In the genomic region with DNA sequence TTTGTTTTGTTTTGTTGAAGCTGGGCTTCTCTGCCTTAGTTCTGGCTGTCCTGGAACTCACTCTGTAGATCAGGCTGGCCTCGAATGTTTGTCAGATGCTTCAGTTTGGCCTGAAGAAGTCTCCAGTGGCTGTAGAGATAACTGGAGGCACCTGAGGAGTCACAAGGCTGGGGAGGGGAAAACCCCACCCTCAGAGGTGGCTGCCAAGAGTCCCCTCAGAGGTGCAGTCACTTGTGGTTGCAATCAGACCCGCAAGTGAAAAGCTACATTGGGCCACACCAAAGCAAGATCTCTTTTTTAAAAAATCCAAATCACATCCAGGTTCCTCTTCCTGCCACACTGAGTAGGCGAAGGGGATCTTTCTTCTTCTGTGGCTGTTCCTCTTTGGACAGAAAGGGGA, we compare ENCODE assay signal across 24 mouse cellular contexts. TPM values are rescaled to one million over a fixed set of nuclear protein-coding genes. Genes with fewer than 3 reads are reported as not detected.
DNase-seq lines count a peak whose midpoint lies in the region; ATAC-seq and TF ChIP-seq lines count a peak whose summit lies in the region.
"Had no signal": no experiment of that assay in that cellular context is flagged by ENCODE, and none has a peak within 500 bp of the region (broad histone marks: within the 10 kb centered on the region; RNA-seq: fewer than 3 reads in every experiment).

No protein-coding gene starts in this region.

- TF ChIP-seq CTCF in forebrain, postnatal 0 days (IDR thresholded peaks at IDR 0.05; ENCODE audit: low read depth): no peak

- 0 out of 2 replicates have a peak, but pooled peaks have one; percentile 25 for ATAC-seq in common myeloid progenitor, adult 5-6 weeks (replicated peaks; ENCODE audit: low read depth, poor library complexity, severe bottlenecking)
- peak; percentile 26 for ATAC-seq in megakaryocyte progenitor cell, adult 5-6 weeks (replicated peaks; ENCODE audit: poor library complexity)
- ATAC-seq in forebrain, postnatal 0 days: no peak
- ATAC-seq: forebrain, embryonic 14.5 days; intestine, embryonic 16.5 days; midbrain, embryonic 13.5 days had no signal

- peak; percentile 68 to 78 for DNase-seq in B cell, adult 2 months
- DNase-seq in CD4-positive, CD25-positive, alpha-beta regulatory T cell, adult 2 months (ENCODE audit: low read depth, low spot score): peak; percentile 78
- DNase-seq in layer of hippocampus, adult 18-20 months (ENCODE audit: low spot score in 2 of 2): no peak
- DNase-seq in testis, postnatal 10 days (ENCODE audit: low spot score): no peak
- no peak for DNase-seq in forebrain, postnatal 0 days
- DNase-seq in right cerebral cortex, postnatal 25 days: no peak
- DNase-seq: adrenal gland, postnatal 10 days; cerebellum, adult 18-20 months; cerebellum, postnatal 36 days; heart, postnatal 10 days; kidney, postnatal 4 days; right cerebral cortex, postnatal 4 days; thymus, adult 18-20 months had no signal

- H3K36me3 ChIP-seq in forebrain, postnatal 0 days (ENCODE audit: insufficient read depth): no peaks in the 10 kb centered on the region
- H3K36me3 ChIP-seq: hindbrain, embryonic 13.5 days; limb, embryonic 15.5 days; liver, embryonic 15.5 days; midbrain, embryonic 13.5 days had no signal

- H3K4me1 ChIP-seq in forebrain, postnatal 0 days (ENCODE audit: insufficient read depth): no peaks in the 10 kb centered on the region

- WGBS in forebrain, postnatal 0 days: 78% methylated on average over 3 of the region's 3 CpGs

- H3K4me2 ChIP-seq in forebrain, postnatal 0 days (ENCODE audit: low read depth): no peak overlapping the region
- H3K4me2 ChIP-seq: heart, embryonic 11.5 days; hindbrain, embryonic 13.5 days; limb, embryonic 15.5 days; liver, embryonic 15.5 days; midbrain, embryonic 13.5 days had no signal

- H3K9ac ChIP-seq in forebrain, postnatal 0 days: no peak overlapping the region
- H3K9ac ChIP-seq: hindbrain, embryonic 13.5 days; limb, embryonic 15.5 days; liver, embryonic 15.5 days; midbrain, embryonic 13.5 days had no signal

- no peak overlapping the region for H3K4me3 ChIP-seq in forebrain, postnatal 0 days (ENCODE audit: low read depth, low read length)
- H3K4me3 ChIP-seq: hindbrain, embryonic 13.5 days; limb, embryonic 15.5 days; liver, embryonic 15.5 days; midbrain, embryonic 13.5 days; myocyte had no signal

- no peak overlapping the region for H3K27ac ChIP-seq in forebrain, postnatal 0 days (ENCODE audit: low read depth, low read length)
- H3K27ac ChIP-seq: hindbrain, embryonic 13.5 days; limb, embryonic 15.5 days; liver, embryonic 15.5 days; macrophage; midbrain, embryonic 13.5 days had no signal

- H3K9me3 ChIP-seq in forebrain, postnatal 0 days (ENCODE audit: low read length): no peaks in the 10 kb centered on the region
- H3K9me3 ChIP-seq: hindbrain, embryonic 13.5 days; limb, embryonic 15.5 days; liver, embryonic 15.5 days; midbrain, embryonic 13.5 days had no signal

- H3K27me3 ChIP-seq in forebrain, postnatal 0 days (ENCODE audit: insufficient read depth, low read length): no peaks in the 10 kb centered on the region
- H3K27me3 ChIP-seq: hindbrain, embryonic 13.5 days; limb, embryonic 15.5 days; liver, embryonic 15.5 days; midbrain, embryonic 13.5 days had no signal

RNA-seq across cellular contexts. Expression of a gene that starts 43.8 kb away (rescaled TPM):
- 14.5 and 17.7 TPM in 2 replicates for total RNA-seq in common myeloid progenitor, adult 5-6 weeks (2017)
- 8.8 and 14.1 TPM in 2 replicates for total RNA-seq in megakaryocyte progenitor cell, adult 5-6 weeks (2015)
- total RNA-seq in megakaryocyte progenitor cell, adult 5-6 weeks (2017): 1.8 and 2.6 TPM in 2 replicates
- 10 to 100 TPM; 40.0 to 53.4 TPM for total RNA-seq in layer of hippocampus, adult 18-20 months (2021)
- total RNA-seq in forebrain, postnatal 0 days (2014; rRNA removed): 15.3 and 24.1 TPM in 2 replicates
- polyA plus RNA-seq in forebrain, postnatal 0 days (2015; fragmentation: Nextera tagmentation; extraction: Ambion mirVana): 37.0 and 43.8 TPM in 2 replicates

Comparison
In these comparisons a context has a peak if more than half of its experiments do, and no peak if none do; other contexts are left out.
1. DNase-seq: peak in B cell, adult 2 months (2 of 2) and CD4-positive, CD25-positive, alpha-beta regulatory T cell, adult 2 months (single experiment); none in layer of hippocampus, adult 18-20 months (0 of 2), testis, postnatal 10 days (single experiment), forebrain, postnatal 0 days (single experiment) and right cerebral cortex, postnatal 25 days (single experiment).